Mouse (Mus musculus): ENCODE results near the gene Sell. TPM values are rescaled to one million over a fixed set of nuclear protein-coding genes. Genes with fewer than 3 reads are reported as not detected.

Gene Sell
- polyA plus RNA-seq, 1 experiment: not detected

GRCm38 (mm10) chr1:164071111-164071510 lies 9.3 kb downstream of the Sell start:
- TF ChIP-seq GATA1 (IDR thresholded peaks at IDR 0.05; ENCODE audit: low read length): no peak

GRCm38 (mm10) chr1:164072001-164072400 lies 10.2 kb downstream of the Sell start:
- TF ChIP-seq GATA1 (IDR thresholded peaks at IDR 0.05; ENCODE audit: low read length): no peak

- no peak for TF ChIP-seq GATA1 (IDR thresholded peaks at IDR 0.05; ENCODE audit: low read length)
These were observed 11.3 kb downstream of the Sell start for GRCm38 (mm10) chr1:164073091-164073490.

GRCm38 (mm10) chr1:164073803-164074202 lies 12.0 kb downstream of the Sell start:
- TF ChIP-seq GATA1 (IDR thresholded peaks at IDR 0.05; ENCODE audit: low read length): no peak

GRCm38 (mm10) chr1:164074606-164075140 lies 12.9 kb downstream of the Sell start:
- no peak for TF ChIP-seq GATA1 (IDR thresholded peaks at IDR 0.05; ENCODE audit: low read length)

- no peak for TF ChIP-seq GATA1 (IDR thresholded peaks at IDR 0.05; ENCODE audit: low read length)
These were observed 13.6 kb downstream of the Sell start for GRCm38 (mm10) chr1:164075416-164075815.

- TF ChIP-seq GATA1 (IDR thresholded peaks at IDR 0.05; ENCODE audit: low read length): no peak
These were observed 14.7 kb downstream of the Sell start for GRCm38 (mm10) chr1:164076441-164076840.

GRCm38 (mm10) chr1:164077031-164077430 lies 15.2 kb downstream of the Sell start:
- no peak for TF ChIP-seq GATA1 (IDR thresholded peaks at IDR 0.05; ENCODE audit: low read length)

- TF ChIP-seq GATA1 (IDR thresholded peaks at IDR 0.05; ENCODE audit: low read length): no peak
These were observed 16.6 kb downstream of the Sell start for GRCm38 (mm10) chr1:164078323-164078741.

GRCm38 (mm10) chr1:164079091-164079490 lies 17.3 kb downstream of the Sell start:
- TF ChIP-seq GATA1 (IDR thresholded peaks at IDR 0.05; ENCODE audit: low read length): no peak

- no peak for TF ChIP-seq GATA1 (IDR thresholded peaks at IDR 0.05; ENCODE audit: low read length)
These were observed 21.3 kb downstream of the Sell start for GRCm38 (mm10) chr1:164083046-164083445.

GRCm38 (mm10) chr1:164086797-164087196 lies 25.0 kb downstream of the Sell start:
- no peak for TF ChIP-seq GATA1 (IDR thresholded peaks at IDR 0.05; ENCODE audit: low read length)

GRCm38 (mm10) chr1:164087872-164088271 lies 26.1 kb downstream of the Sell start:
- TF ChIP-seq GATA1 (IDR thresholded peaks at IDR 0.05; ENCODE audit: low read length): no peak

GRCm38 (mm10) chr1:164096780-164097179 lies 35.0 kb downstream of the Sell start:
- no peak for TF ChIP-seq GATA1 (IDR thresholded peaks at IDR 0.05; ENCODE audit: low read length)

- no peak for TF ChIP-seq GATA1 (IDR thresholded peaks at IDR 0.05; ENCODE audit: low read length)
These were observed 36.1 kb downstream of the Sell start for GRCm38 (mm10) chr1:164097911-164098310.

- no peak for TF ChIP-seq GATA1 (IDR thresholded peaks at IDR 0.05; ENCODE audit: low read length)
These were observed 36.6 kb downstream of the Sell start for GRCm38 (mm10) chr1:164098372-164098771.

- TF ChIP-seq GATA1 (IDR thresholded peaks at IDR 0.05; ENCODE audit: low read length): no peak
These were observed 48.0 kb downstream of the Sell start for GRCm38 (mm10) chr1:164109763-164110162.
